Mouse (Mus musculus) lung, adult 2 months (tissue): ENCODE measurements around the gene Idh2.

Experiments used
- CTCF ChIP-seq: fragments of 200-500 bp; IDR thresholded peaks from 2 replicates; pipeline ENCODE4 v1.5.1; 2011; ENCODE audit warnings: mild to moderate bottlenecking, low read length, control low read depth; ENCODE audit not compliant: insufficient read depth
- POLR2A ChIP-seq: fragments of 200-500 bp; IDR thresholded peaks from 2 replicates; pipeline ENCODE4 v1.6.1; 2011; ENCODE audit warnings: low read depth, mild to moderate bottlenecking, control low read depth, low read length, borderline replicate concordance; ENCODE audit errors: extremely low read depth

GRCm38 (mm10) chr7:80065250-80065649 lies 49.9 kb downstream of the Idh2 start:
- no peak for TF ChIP-seq POLR2A
- TF ChIP-seq CTCF: no peak
